Mouse (Mus musculus) left cerebral cortex, postnatal 36 days (tissue): Measurements from ENCODE around the gene Atp1a3. TPM values are rescaled to one million over a fixed set of nuclear protein-coding genes. Genes with fewer than 3 reads are reported as not detected.

ENCODE experiments used
- microRNA-seq: library from miRNA; unstranded; fragments of <30 nt; microRNA quantifications from one replicate; pipeline ENCODE4 v1.2.0, GENCODE M21; 2022
- total RNA-seq, 2 experiments: library from RNA; stranded (reverse); gene quantifications; 2 replicates each; pipeline ENCODE4 v1.2.3; 2021

The Atp1a3 gene
- total RNA-seq, 2 experiments from 2014 or later: 2,106 to 2,179 TPM

Small RNA genes within 50 kb of the gene (microRNA-seq; reads per million reads assigned to microRNA genes)
- 9.6 reads per million, percentile 29 among the genes with 10 or more reads in this experiment for gene Mir7046
- 91.6 reads per million, percentile 55 among the genes with 10 or more reads in this experiment for gene Mir7047

Other genes starting within 250 kb of the Atp1a3 start
- not detected for gene Cd177, start 245.6 kb downstream of the Atp1a3 start, total RNA-seq
- gene Ceacam10, start 228.8 kb downstream of the Atp1a3 start, total RNA-seq: not detected
- gene Gm9844, start 143.7 kb downstream of the Atp1a3 start, total RNA-seq: 1 to 10 TPM in 1 of 2 experiments, not detected in 1; 1.9 TPM
- gene Lypd4, start 136.0 kb downstream of the Atp1a3 start, total RNA-seq: not detected
- not detected for gene Dmrtc2, start 135.9 kb downstream of the Atp1a3 start, total RNA-seq
- gene Rps19, start 121.6 kb downstream of the Atp1a3 start, total RNA-seq: 100 to 1,000 TPM; 456 to 499 TPM
- gene Cd79a, start 108.6 kb downstream of the Atp1a3 start, total RNA-seq: under 1 TPM; 0.49 to 0.54 TPM
- gene Arhgef1, start 103.0 kb downstream of the Atp1a3 start, total RNA-seq: 10 to 100 TPM; 58.2 to 98.5 TPM
- gene Gm4881, start 61.5 kb downstream of the Atp1a3 start, total RNA-seq: not detected
- gene Rabac1, start 33.2 kb downstream of the Atp1a3 start, total RNA-seq: 100 to 1,000 TPM; 276 to 329 TPM
- 100 to 1,000 TPM; 225 to 248 TPM for gene Grik5, start 66.4 kb upstream of the Atp1a3 start, total RNA-seq
- gene Zfp574, start 66.6 kb upstream of the Atp1a3 start, total RNA-seq: 10 to 100 TPM; 34.9 to 40.4 TPM
- 10 to 100 TPM in 1 of 2 experiments, 1 to 10 TPM in 1; 8.4 to 15.4 TPM for gene Pou2f2, start 173.8 kb upstream of the Atp1a3 start, total RNA-seq
- gene Dedd2, start 214.7 kb upstream of the Atp1a3 start, total RNA-seq: 10 to 100 TPM; 25.4 to 28.4 TPM
- gene Zfp526, start 215.5 kb upstream of the Atp1a3 start, total RNA-seq: 10 to 100 TPM; 11.3 to 11.5 TPM
- 100 to 1,000 TPM; 206 to 237 TPM for gene Gsk3a, start 231.9 kb upstream of the Atp1a3 start, total RNA-seq
- gene Erf, start 244.8 kb upstream of the Atp1a3 start, total RNA-seq: 10 to 100 TPM; 55.8 to 76.2 TPM